Mouse (Mus musculus) adipocyte (in vitro differentiated cells): ENCODE data around the gene Pbrm1.

ENCODE experiments used
- DNase-seq: peaks from one replicate; pipeline ENCODE4 v3.0.0-alpha.2; 2016; ENCODE audit warnings: low spot score

Pbrm1 gene

DNA sequence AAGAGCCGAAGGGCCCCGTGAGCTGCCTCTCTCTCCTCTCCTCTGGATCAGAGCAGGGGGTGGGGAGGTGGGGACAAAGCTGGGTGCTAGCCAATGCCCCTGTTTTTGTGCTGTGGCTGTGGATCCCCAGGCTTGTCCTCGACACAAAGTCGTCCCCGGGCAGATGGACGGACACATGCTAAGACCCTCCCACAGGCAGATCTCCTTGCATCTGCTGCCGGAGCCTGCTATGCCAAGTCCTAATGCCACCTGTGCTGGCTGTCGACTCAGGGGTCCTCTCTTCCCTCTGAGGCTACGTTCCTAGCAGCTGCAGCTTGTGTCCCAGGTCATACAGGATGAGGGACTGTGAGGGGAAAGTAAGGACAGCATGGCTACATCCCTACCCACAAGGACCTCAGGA, 147.9 kb downstream of the Pbrm1 start:
- no peak for DNase-seq

DNA sequence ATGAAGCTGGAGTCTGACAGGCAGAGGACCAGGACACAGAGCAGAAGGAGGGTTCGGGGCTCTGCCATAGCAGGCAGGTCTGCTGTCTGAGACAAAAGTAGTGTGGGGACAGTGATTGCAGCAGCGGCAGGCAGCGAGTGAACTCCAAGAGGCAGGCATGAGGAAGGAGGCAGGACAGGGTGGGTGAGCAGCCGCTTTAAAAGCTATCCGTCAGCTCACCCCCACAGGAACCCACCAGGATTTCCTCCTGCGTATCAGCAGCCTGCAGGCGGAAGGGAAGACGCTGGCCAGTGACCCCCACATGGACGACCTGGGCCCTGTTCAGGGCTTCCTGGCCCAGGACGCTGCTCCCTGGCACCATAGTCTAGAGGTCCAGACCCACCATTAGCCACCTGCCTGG, 149.5 kb downstream of the Pbrm1 start, which contains the start of gene Stab1:
Stab1 (minus strand) TSS at position 217 of the 400 bp plus-strand sequence.
- no peak for DNase-seq

DNA sequence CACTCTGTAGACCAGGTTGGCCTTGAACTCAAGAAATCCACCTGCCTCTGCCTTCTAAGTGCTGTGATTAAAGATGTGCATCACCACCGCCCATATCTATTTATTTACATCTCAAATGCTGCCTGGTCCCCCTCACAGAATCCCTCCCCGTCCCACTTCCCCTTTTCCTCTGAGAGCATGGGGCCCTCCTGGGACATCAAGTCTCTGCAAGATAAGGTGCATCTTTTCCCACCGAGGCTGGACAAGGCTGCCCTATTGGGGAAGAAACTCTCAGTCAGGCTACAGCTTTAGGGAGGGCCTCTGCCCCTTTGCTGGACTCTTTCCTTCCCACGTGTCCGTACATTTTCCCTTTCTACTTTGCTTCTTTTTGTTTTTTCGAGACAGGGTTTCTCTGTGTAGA, 150.6 kb downstream of the Pbrm1 start:
- DNase-seq, result no peak

DNA sequence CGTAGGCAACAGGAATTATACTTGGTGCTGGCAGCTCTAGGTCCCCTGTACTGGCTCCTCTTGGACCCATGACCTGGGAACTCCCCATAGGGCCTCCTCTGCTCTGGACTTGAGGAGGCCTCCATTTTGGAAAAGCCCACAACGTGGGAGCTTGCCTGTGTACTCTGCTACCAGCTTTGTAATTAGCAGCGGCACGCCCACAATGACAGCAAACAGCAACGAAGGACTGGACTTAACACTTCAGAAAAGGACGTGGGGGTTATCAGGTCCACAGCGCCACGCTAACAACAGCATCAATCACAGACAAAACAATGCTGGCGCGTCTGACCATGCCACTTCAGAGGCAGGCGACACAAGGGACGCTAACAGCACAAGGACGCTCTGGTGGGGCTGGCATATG, 152.0 kb downstream of the Pbrm1 start:
- DNase-seq, result no peak
